Mouse (Mus musculus) MEL (cell line): Measurements from ENCODE around the gene Hipk3.

Source experiments
- CHD2 ChIP-seq: IDR thresholded peaks from 2 replicates; pipeline ENCODE4 v1.6.1; 2011; ENCODE audit warnings: low read length, improper control_type of control experiment
- CTCF ChIP-seq, 3 experiments: IDR thresholded peaks in 2 of 3; conservative IDR thresholded peaks in 1 of 3; 2 replicates each; pipeline ENCODE4 v1.5.1; 2011 to 2012; ENCODE audit warnings: low read length in 3 of 3, low read depth in 2 of 3, mild to moderate bottlenecking in 2 of 3, improper control_type of control experiment in 1 of 3, inconsistent platforms in 1 of 3, mixed read lengths in 1 of 3, moderate library complexity in 1 of 3; ENCODE audit not compliant: control insufficient read depth in 1 of 3, insufficient read depth in 1 of 3, poor library complexity in 1 of 3, severe bottlenecking in 1 of 3
- ELF1 ChIP-seq: IDR thresholded peaks from 2 replicates; pipeline ENCODE4 v1.6.1; 2014; ENCODE audit warnings: low read depth, mild to moderate bottlenecking, inconsistent platforms, low read length, improper control_type of control experiment, moderate library complexity
- EP300 ChIP-seq, 2 experiments: IDR thresholded peaks; 2 replicates each; pipeline ENCODE4 v1.6.1; 2011; ENCODE audit warnings: improper control_type of control experiment in 2 of 2, low read length in 2 of 2, low read depth in 1 of 2, mild to moderate bottlenecking in 1 of 2
- MAX ChIP-seq: IDR thresholded peaks from 2 replicates; pipeline ENCODE4 v1.6.1; 2011; ENCODE audit warnings: low read length, improper control_type of control experiment
- MEF2A ChIP-seq: IDR thresholded peaks from 2 replicates; pipeline ENCODE4 v1.6.1; 2014; ENCODE audit warnings: low read depth, mild to moderate bottlenecking, inconsistent platforms, low read length, improper control_type of control experiment; ENCODE audit not compliant: poor library complexity, insufficient replicate concordance, severe bottlenecking; ENCODE audit errors: extremely low read depth
- MXI1 ChIP-seq: IDR thresholded peaks from 2 replicates; pipeline ENCODE4 v1.6.1; 2011; ENCODE audit warnings: mild to moderate bottlenecking, low read depth, low read length, improper control_type of control experiment
- POLR2A ChIP-seq, 2 experiments: IDR thresholded peaks; 2 replicates each; pipeline ENCODE4 v1.6.1; 2011 to 2012; ENCODE audit warnings: low read length in 2 of 2, mild to moderate bottlenecking in 2 of 2, control low read depth in 1 of 2, improper control_type of control experiment in 1 of 2, low read depth in 1 of 2, moderate library complexity in 1 of 2; ENCODE audit not compliant: control insufficient read depth in 1 of 2, insufficient read depth in 1 of 2, poor library complexity in 1 of 2
- RAD21 ChIP-seq: IDR thresholded peaks from 2 replicates; pipeline ENCODE4 v1.6.1; 2011; ENCODE audit warnings: mild to moderate bottlenecking, low read depth, low read length, improper control_type of control experiment
- TAL1 ChIP-seq: IDR thresholded peaks from 2 replicates; pipeline ENCODE4 v1.6.1; 2012; ENCODE audit warnings: mild to moderate bottlenecking, inconsistent platforms, low read length, moderate library complexity, mixed read lengths
- USF1 ChIP-seq: IDR thresholded peaks from 2 replicates; pipeline ENCODE4 v1.6.1; 2014; ENCODE audit warnings: low read depth, mild to moderate bottlenecking, inconsistent platforms, low read length, improper control_type of control experiment, moderate library complexity
- ZNF384 ChIP-seq: IDR thresholded peaks from 2 replicates; pipeline ENCODE4 v1.6.1; 2012; ENCODE audit warnings: low read depth, mild to moderate bottlenecking, inconsistent platforms, low read length, improper control_type of control experiment

DNA sequence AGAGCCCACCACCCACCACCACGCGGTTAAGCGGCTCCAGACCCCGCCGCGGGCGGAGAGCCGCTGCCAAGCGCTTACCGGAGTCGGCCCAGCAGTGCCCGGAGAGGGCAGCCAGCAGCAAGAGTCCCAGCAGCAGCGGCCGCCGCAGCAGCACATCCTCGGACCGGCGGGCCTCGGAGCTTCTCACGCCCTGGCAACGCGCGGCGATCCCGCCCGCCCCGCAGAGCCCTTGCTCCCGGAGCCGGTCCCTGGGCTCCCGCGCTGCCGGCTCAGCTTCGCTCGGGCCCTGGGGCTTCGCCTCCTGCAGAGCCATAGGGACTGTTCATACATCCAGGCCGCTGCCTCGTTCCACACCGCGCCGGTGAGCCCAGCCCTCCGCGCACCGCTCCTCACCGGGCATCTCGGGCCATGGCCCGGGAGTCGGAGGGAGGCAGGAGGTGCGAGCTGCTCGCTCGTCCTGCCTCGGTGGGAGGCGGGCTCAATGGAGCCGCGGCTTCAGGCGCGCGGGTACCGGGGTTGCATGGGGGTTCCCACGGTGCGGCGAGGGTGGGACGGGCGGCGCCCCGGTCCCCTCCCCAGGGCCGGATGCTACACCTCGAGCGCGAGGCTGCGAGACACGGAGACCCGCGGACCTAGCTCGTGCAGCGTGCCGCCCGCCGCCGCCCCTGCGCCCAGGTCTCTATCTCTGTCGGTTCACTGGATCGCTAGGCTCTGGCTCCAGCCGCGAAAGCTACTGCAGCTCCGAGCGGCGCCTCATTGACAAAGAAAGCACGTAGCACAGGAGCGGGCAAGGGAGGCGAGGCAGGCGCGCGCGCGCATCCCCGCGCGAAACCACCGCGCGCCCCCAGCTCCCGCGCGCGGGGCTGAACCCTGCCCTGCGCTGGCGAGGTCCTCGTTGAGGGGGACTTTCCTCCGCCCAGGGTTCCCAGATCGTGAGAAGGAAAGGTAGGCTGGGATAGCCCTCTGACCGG lies 84.1 kb downstream of the Hipk3 start:
- TF ChIP-seq ZNF384 (no peak), USF1 (no peak), CHD2 (no peak), CTCF (IDR thresholded peaks at IDR 0.05 in 2 of 3, conservative IDR thresholded peaks at IDR 0.05 in 1 of 3; ENCODE audit: control insufficient read depth in 1 of 3, insufficient read depth in 1 of 3, low read depth in 2 of 3, low read length in 3 of 3, poor library complexity in 1 of 3, severe bottlenecking in 1 of 3) (no peak), MEF2A (no peak), EP300 (IDR thresholded peaks at IDR 0.05; ENCODE audit: low read depth in 1 of 2, low read length in 2 of 2) (no peak), MXI1 (no peak), RAD21 (no peak), POLR2A (IDR thresholded peaks at IDR 0.05; ENCODE audit: control insufficient read depth in 1 of 2, insufficient read depth in 1 of 2, low read depth in 1 of 2, low read length in 2 of 2, poor library complexity in 1 of 2) (no peak), ELF1 (no peak), MAX (no peak), TAL1 (no peak)
